ENCODE assay signal across 8 mouse cellular contexts in the genomic region with DNA sequence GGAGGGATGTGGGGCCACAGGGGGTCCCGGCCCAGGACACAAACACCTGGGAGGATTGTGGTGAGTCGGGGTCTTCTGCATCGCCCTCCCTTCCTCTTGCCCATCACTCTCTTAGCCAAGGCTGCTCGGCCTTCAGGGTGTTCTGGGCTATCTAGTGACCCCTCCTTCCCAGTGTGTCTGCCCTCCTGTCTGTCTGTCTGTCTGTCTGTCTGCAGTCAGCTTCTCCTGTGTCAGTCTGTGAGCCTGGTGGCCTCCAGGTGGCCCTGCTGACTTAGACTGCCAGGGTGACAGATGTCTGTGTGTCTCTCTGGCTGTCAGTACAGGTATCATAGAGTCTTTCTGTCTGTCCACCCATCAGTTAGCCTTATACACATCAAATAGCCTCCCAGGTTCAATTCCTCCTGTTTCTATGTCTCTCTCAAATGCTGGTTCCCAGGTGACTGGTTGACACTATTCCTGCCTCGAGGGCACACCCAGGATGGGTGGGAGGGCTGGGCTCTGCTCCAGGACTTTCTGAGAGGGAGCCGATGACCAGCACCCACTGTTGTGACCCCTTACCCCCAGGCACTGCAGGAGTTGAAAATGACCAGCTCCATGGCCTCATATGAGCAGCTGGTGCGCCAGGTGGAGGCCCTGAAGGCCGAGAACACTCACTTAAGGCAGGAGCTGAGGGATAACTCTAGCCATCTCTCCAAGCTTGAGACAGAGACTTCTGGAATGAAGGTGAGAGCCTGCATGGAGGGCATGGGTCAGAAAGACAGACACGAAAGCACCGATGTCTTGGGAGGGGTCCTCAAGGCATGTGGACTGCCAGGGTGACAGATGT. TPM values are rescaled to one million over a fixed set of nuclear protein-coding genes. Genes with fewer than 3 reads are reported as not detected.
DNase-seq lines count a peak whose midpoint lies in the region; ATAC-seq lines count a peak whose summit lies in the region.
"Had no signal": no experiment of that assay in that cellular context is flagged by ENCODE, and none has a peak within 500 bp of the region (broad histone marks: within the 10 kb centered on the region; RNA-seq: fewer than 3 reads in every experiment).

No protein-coding gene starts in this region.

- peak overlapping the region; percentile 39; the same call in 1 of the 2 replicates for H3K27ac ChIP-seq in lung, embryonic 15.5 days
- peak overlapping the region; percentile 95 for H3K27ac ChIP-seq in forebrain, embryonic 12.5 days
- no peak overlapping the region for H3K27ac ChIP-seq in limb, embryonic 10.5 days
- no peak overlapping the region for H3K27ac ChIP-seq in stomach, embryonic 16.5 days (ENCODE audit: low read length)
- H3K27ac ChIP-seq: limb, embryonic 15.5 days had no signal

- H3K9ac ChIP-seq in lung, embryonic 15.5 days = no peak overlapping the region
- H3K9ac ChIP-seq in forebrain, embryonic 12.5 days = peak overlapping the region; percentile 94
- peak overlapping the region; percentile 22; the same call in 1 of the 2 replicates for H3K9ac ChIP-seq in stomach, embryonic 16.5 days (ENCODE audit: low read length)
- H3K9ac ChIP-seq: limb, embryonic 15.5 days had no signal

- H3K4me1 ChIP-seq in lung, embryonic 15.5 days = peaks cover 20% of the 10 kb centered on the region
- peaks cover 81% of the 10 kb centered on the region for H3K4me1 ChIP-seq in forebrain, embryonic 12.5 days
- peaks cover 36% of the 10 kb centered on the region for H3K4me1 ChIP-seq in limb, embryonic 10.5 days
- H3K4me1 ChIP-seq in stomach, embryonic 16.5 days (ENCODE audit: control insufficient read depth, insufficient read depth, low read length) = peaks cover 4% of the 10 kb centered on the region; the same call in 1 of the 2 replicates

- ATAC-seq in lung, embryonic 15.5 days (ENCODE audit: borderline replicate concordance, extremely low read depth, low FRiP score, low TSS enrichment) = no peak
- ATAC-seq in forebrain, embryonic 12.5 days (ENCODE audit: low FRiP score) = no peak
- no peak for ATAC-seq in stomach, embryonic 16.5 days (ENCODE audit: insufficient read depth, low FRiP score)

- WGBS in lung, embryonic 15.5 days = 70% methylated on average over 9 of the region's 10 CpGs
- 78% methylated on average over 10 of the region's 10 CpGs for WGBS in forebrain, embryonic 12.5 days
- 73% methylated on average over 10 of the region's 10 CpGs for WGBS in limb, embryonic 10.5 days
- WGBS in stomach, embryonic 16.5 days = 70% methylated on average over 10 of the region's 10 CpGs

- H3K27me3 ChIP-seq in lung, embryonic 15.5 days = peaks cover 92% of the 10 kb centered on the region
- peaks cover 18% of the 10 kb centered on the region; the same call in 1 of the 2 replicates for H3K27me3 ChIP-seq in forebrain, embryonic 12.5 days
- H3K27me3 ChIP-seq in limb, embryonic 10.5 days (ENCODE audit: low read depth, poor library complexity, severe bottlenecking) = peaks cover 100% of the 10 kb centered on the region
- H3K27me3 ChIP-seq in stomach, embryonic 16.5 days (ENCODE audit: control insufficient read depth, insufficient read depth, low read length) = peaks cover 64% of the 10 kb centered on the region

- H3K36me3 ChIP-seq in lung, embryonic 15.5 days = no peaks in the 10 kb centered on the region
- H3K36me3 ChIP-seq in forebrain, embryonic 12.5 days (replicated peaks) = peaks cover 42% of the 10 kb centered on the region
- 0 out of 2 replicates have a peak, but pooled peaks cover 3% of the 10 kb centered on the region for H3K36me3 ChIP-seq in limb, embryonic 10.5 days
- no peaks in the 10 kb centered on the region for H3K36me3 ChIP-seq in stomach, embryonic 16.5 days (ENCODE audit: control insufficient read depth, insufficient read depth, low read length)

- no peak for DNase-seq in lung, postnatal 25 days (ENCODE audit: low spot score)
- no peak for DNase-seq in limb, embryonic 10.5 days (ENCODE audit: low spot score)
- no peak for DNase-seq in liver
- DNase-seq in spleen, postnatal 14 days (ENCODE audit: low spot score in 2 of 2) = no peak

- no peaks in the 10 kb centered on the region for H3K9me3 ChIP-seq in lung, embryonic 15.5 days
- no peaks in the 10 kb centered on the region for H3K9me3 ChIP-seq in forebrain, embryonic 12.5 days
- no peaks in the 10 kb centered on the region for H3K9me3 ChIP-seq in limb, embryonic 10.5 days (replicated peaks)
- no peaks in the 10 kb centered on the region for H3K9me3 ChIP-seq in stomach, embryonic 16.5 days (replicated peaks; ENCODE audit: control insufficient read depth, low read length)
- H3K9me3 ChIP-seq: limb, embryonic 15.5 days had no signal

- peak overlapping the region; percentile 32; the same call in 1 of the 2 replicates for H3K4me2 ChIP-seq in lung, embryonic 15.5 days
- H3K4me2 ChIP-seq in forebrain, embryonic 12.5 days = peak overlapping the region; percentile 82
- no peak overlapping the region; the same call in 1 of the 2 replicates for H3K4me2 ChIP-seq in stomach, embryonic 16.5 days (ENCODE audit: low read depth, low read length)
- H3K4me2 ChIP-seq: limb, embryonic 15.5 days had no signal

- no peak overlapping the region for H3K4me3 ChIP-seq in lung, embryonic 15.5 days
- peak overlapping the region; percentile 60 for H3K4me3 ChIP-seq in forebrain, embryonic 12.5 days (replicated peaks)
- 0 out of 2 replicates have a peak overlapping the region, but pooled peaks have one; percentile 3 for H3K4me3 ChIP-seq in limb, embryonic 10.5 days
- H3K4me3 ChIP-seq in stomach, embryonic 16.5 days (replicated peaks; ENCODE audit: low read length) = no peak overlapping the region
- H3K4me3 ChIP-seq: limb, embryonic 15.5 days had no signal

RNA-seq across cellular contexts. Expression of a gene that starts 5.7 kb away (rescaled TPM):
- polyA plus RNA-seq in lung, embryonic 15.5 days (2015; fragmentation: Nextera tagmentation; extraction: Ambion mirVana) = 0.59 and 1.3 TPM in 2 replicates
- 144 and 165 TPM in 2 replicates for polyA plus RNA-seq in forebrain, embryonic 12.5 days (2016; fragmentation: Nextera tagmentation; extraction: Ambion mirVana)
- 0.90 and 2.9 TPM in 2 replicates for polyA plus RNA-seq in limb, embryonic 10.5 days (2016; fragmentation: Nextera tagmentation; extraction: Ambion mirVana)
- polyA plus RNA-seq in stomach, embryonic 16.5 days (2015; fragmentation: Nextera tagmentation; extraction: Ambion mirVana) = 3.3 and 4.3 TPM in 2 replicates

RNA-seq across cellular contexts. Expression of a gene that starts 9.2 kb away (rescaled TPM):
- 907 and 974 TPM in 2 replicates for polyA plus RNA-seq in lung, embryonic 15.5 days (2015; fragmentation: Nextera tagmentation; extraction: Ambion mirVana)
- polyA plus RNA-seq in forebrain, embryonic 12.5 days (2016; fragmentation: Nextera tagmentation; extraction: Ambion mirVana) = 708 and 760 TPM in 2 replicates
- 1,092 and 1,255 TPM in 2 replicates for polyA plus RNA-seq in limb, embryonic 10.5 days (2016; fragmentation: Nextera tagmentation; extraction: Ambion mirVana)
- 807 and 821 TPM in 2 replicates for polyA plus RNA-seq in stomach, embryonic 16.5 days (2015; fragmentation: Nextera tagmentation; extraction: Ambion mirVana)

RNA-seq across cellular contexts. Expression of a gene that starts 18.9 kb away (rescaled TPM):
- polyA plus RNA-seq in lung, embryonic 15.5 days (2015; fragmentation: Nextera tagmentation; extraction: Ambion mirVana) = 47.7 and 51.9 TPM in 2 replicates
- polyA plus RNA-seq in forebrain, embryonic 12.5 days (2016; fragmentation: Nextera tagmentation; extraction: Ambion mirVana) = 42.6 and 44.4 TPM in 2 replicates
- polyA plus RNA-seq in limb, embryonic 10.5 days (2016; fragmentation: Nextera tagmentation; extraction: Ambion mirVana) = 58.2 and 60.9 TPM in 2 replicates
- 46.6 and 48.1 TPM in 2 replicates for polyA plus RNA-seq in stomach, embryonic 16.5 days (2015; fragmentation: Nextera tagmentation; extraction: Ambion mirVana)

RNA-seq across cellular contexts. Expression of a gene that starts 27.8 kb away (rescaled TPM):
- 3.4 and 4.0 TPM in 2 replicates for polyA plus RNA-seq in lung, embryonic 15.5 days (2015; fragmentation: Nextera tagmentation; extraction: Ambion mirVana)
- polyA plus RNA-seq in forebrain, embryonic 12.5 days (2016; fragmentation: Nextera tagmentation; extraction: Ambion mirVana) = 3.7 and 3.8 TPM in 2 replicates
- polyA plus RNA-seq in limb, embryonic 10.5 days (2016; fragmentation: Nextera tagmentation; extraction: Ambion mirVana) = 6.1 and 6.3 TPM in 2 replicates
- 3.7 and 4.4 TPM in 2 replicates for polyA plus RNA-seq in stomach, embryonic 16.5 days (2015; fragmentation: Nextera tagmentation; extraction: Ambion mirVana)

RNA-seq across cellular contexts. Expression of a gene that starts 28.3 kb away (rescaled TPM):
- 13.8 and 14.2 TPM in 2 replicates for polyA plus RNA-seq in lung, embryonic 15.5 days (2015; fragmentation: Nextera tagmentation; extraction: Ambion mirVana)
- polyA plus RNA-seq in forebrain, embryonic 12.5 days (2016; fragmentation: Nextera tagmentation; extraction: Ambion mirVana) = 4.1 and 4.4 TPM in 2 replicates
- polyA plus RNA-seq in limb, embryonic 10.5 days (2016; fragmentation: Nextera tagmentation; extraction: Ambion mirVana) = 5.4 and 6.6 TPM in 2 replicates
- 45.2 and 51.1 TPM in 2 replicates for polyA plus RNA-seq in stomach, embryonic 16.5 days (2015; fragmentation: Nextera tagmentation; extraction: Ambion mirVana)

Comparison
In these comparisons a context has a peak if more than half of its experiments do, and no peak if none do; other contexts are left out.
1. H3K27ac ChIP-seq: peak in lung, embryonic 15.5 days (single experiment) and forebrain, embryonic 12.5 days (single experiment); none in limb, embryonic 10.5 days (single experiment) and stomach, embryonic 16.5 days (single experiment).
2. H3K4me3 ChIP-seq: peak in forebrain, embryonic 12.5 days (single experiment) and limb, embryonic 10.5 days (single experiment); none in lung, embryonic 15.5 days (single experiment) and stomach, embryonic 16.5 days (single experiment).
3. RNA of a gene that starts 5.7 kb away (polyA plus RNA-seq): 144 to 165 TPM in forebrain, embryonic 12.5 days; 3.3 to 4.3 TPM in stomach, embryonic 16.5 days, 0.90 to 2.9 TPM in limb, embryonic 10.5 days and 0.59 to 1.3 TPM in lung, embryonic 15.5 days; every median in the first group is over 10 times any median in the second.